Mouse (Mus musculus) liver, embryonic 14.5 days (tissue): Measurements from ENCODE around the gene Map3k21.

Experiments
- CTCF ChIP-seq: IDR thresholded peaks from 2 replicates; pipeline ENCODE4 v1.5.1; 2016; ENCODE audit warnings: antibody characterized with exemption, low read depth, control low read depth
- EP300 ChIP-seq: IDR thresholded peaks from 2 replicates; pipeline ENCODE4 v1.6.1; 2016; ENCODE audit warnings: antibody characterized with exemption, low read depth

- TF ChIP-seq CTCF (no peak), EP300 (no peak)
Observed at GRCm38 (mm10) chr8:125996031-125996839, 86.0 kb downstream of the Map3k21 start.
